In the genomic region with DNA sequence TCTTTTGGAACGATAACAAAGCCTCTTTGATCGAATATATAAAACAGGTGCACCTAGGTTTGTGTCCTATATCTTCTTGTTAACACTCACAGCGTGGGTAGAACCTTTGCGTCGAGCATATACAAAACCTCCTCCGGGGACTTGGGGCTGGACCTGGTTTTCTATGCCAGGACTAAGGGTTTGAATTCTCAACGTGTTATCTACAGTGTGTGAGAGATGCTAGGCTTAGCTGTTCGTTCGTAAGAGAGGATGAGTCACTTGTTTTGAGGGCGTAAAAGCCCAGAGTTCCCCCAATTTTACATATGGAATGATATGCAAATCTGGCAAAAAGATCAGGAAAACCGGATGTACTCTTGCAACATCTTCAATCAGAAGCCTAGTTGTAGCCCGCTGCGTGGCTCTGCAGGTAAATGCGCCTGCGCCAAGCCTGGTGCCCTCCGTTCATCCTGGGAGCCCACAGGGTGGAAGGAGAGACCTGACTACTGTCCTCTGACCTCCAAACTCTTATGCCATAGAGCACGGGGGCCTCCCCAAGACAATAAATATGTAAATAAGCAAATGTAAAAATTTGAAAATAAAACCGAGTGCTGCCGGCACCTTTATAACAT, we compare ENCODE assay signal across 9 mouse cellular contexts. TPM values are rescaled to one million over a fixed set of nuclear protein-coding genes. Genes with fewer than 3 reads are reported as not detected.
DNase-seq lines count a peak whose midpoint lies in the region; ATAC-seq and TF ChIP-seq lines count a peak whose summit lies in the region.
"Had no signal": no experiment of that assay in that cellular context is flagged by ENCODE, and none has a peak within 500 bp of the region (broad histone marks: within the 10 kb centered on the region; RNA-seq: fewer than 3 reads in every experiment).

No protein-coding gene starts in this region.

- TF ChIP-seq POLR2A in cortical plate, adult 2 months (IDR thresholded peaks at IDR 0.05; ENCODE audit: extremely low read depth, insufficient read depth, low read length): no peak

- no peak for TF ChIP-seq CTCF in cortical plate, adult 2 months (IDR thresholded peaks at IDR 0.05; ENCODE audit: extremely low read depth, insufficient read depth, low read length)

- peaks cover 19% of the 10 kb centered on the region for H3K4me1 ChIP-seq in megakaryocyte, embryonic 14.5 days
- H3K4me1 ChIP-seq in cortical plate, adult 2 months (ENCODE audit: control insufficient read depth, insufficient read depth, low read length): no peaks in the 10 kb centered on the region
- H3K4me1 ChIP-seq in hindbrain, embryonic 10.5 days (replicated peaks): peaks cover 10% of the 10 kb centered on the region; the same call in 1 of the 2 replicates
- no peaks in the 10 kb centered on the region for H3K4me1 ChIP-seq in neural tube, embryonic 14.5 days (ENCODE audit: control insufficient read depth, insufficient read depth, low read length)

- peaks cover 5% of the 10 kb centered on the region; the same call in 1 of the 2 replicates for H3K9me3 ChIP-seq in megakaryocyte, embryonic 14.5 days
- H3K9me3 ChIP-seq in hindbrain, embryonic 10.5 days: no peaks in the 10 kb centered on the region
- H3K9me3 ChIP-seq in neural tube, embryonic 14.5 days (ENCODE audit: control insufficient read depth, low read length): no peaks in the 10 kb centered on the region

- H3K36me3 ChIP-seq in megakaryocyte, embryonic 14.5 days (replicated peaks; ENCODE audit: low read length): no peaks in the 10 kb centered on the region
- no peaks in the 10 kb centered on the region for H3K36me3 ChIP-seq in hindbrain, embryonic 10.5 days
- no peaks in the 10 kb centered on the region for H3K36me3 ChIP-seq in neural tube, embryonic 14.5 days (ENCODE audit: control insufficient read depth, insufficient read depth, low read length)

- peak overlapping the region; percentile 57 for H3K4me3 ChIP-seq in megakaryocyte, embryonic 14.5 days (replicated peaks)
- H3K4me3 ChIP-seq in cortical plate, adult 2 months (ENCODE audit: insufficient read depth, low read length): peak overlapping the region; percentile 25
- peak overlapping the region; percentile 49 for H3K4me3 ChIP-seq in hindbrain, embryonic 10.5 days
- peak overlapping the region; percentile 22 for H3K4me3 ChIP-seq in neural tube, embryonic 14.5 days (ENCODE audit: low read depth, low read length)
- H3K4me3 ChIP-seq: myocyte had no signal

- peaks cover 20% of the 10 kb centered on the region for H3K27me3 ChIP-seq in megakaryocyte, embryonic 14.5 days (replicated peaks)
- H3K27me3 ChIP-seq in hindbrain, embryonic 10.5 days (ENCODE audit: insufficient read depth, poor library complexity, severe bottlenecking): no peaks in the 10 kb centered on the region
- no peaks in the 10 kb centered on the region for H3K27me3 ChIP-seq in neural tube, embryonic 14.5 days (ENCODE audit: control insufficient read depth, insufficient read depth, low read length)

- ATAC-seq in megakaryocyte, adult 5-6 weeks (ENCODE audit: poor library complexity, severe bottlenecking): no peak
- ATAC-seq in neural tube, embryonic 14.5 days (ENCODE audit: low read depth): peak; percentile 66

- H3K4me2 ChIP-seq in neural tube, embryonic 14.5 days (ENCODE audit: low read depth, low read length): peak overlapping the region; percentile 52

- H3K9ac ChIP-seq in neural tube, embryonic 14.5 days (replicated peaks; ENCODE audit: low read depth, low read length): peak overlapping the region; percentile 1

- peak overlapping the region; percentile 65; the same call in 1 of the 2 replicates for H3K27ac ChIP-seq in cortical plate, adult 2 months (ENCODE audit: insufficient read depth, low read length)
- H3K27ac ChIP-seq in hindbrain, embryonic 10.5 days: peak overlapping the region; percentile 56; the same call in 1 of the 2 replicates
- H3K27ac ChIP-seq in neural tube, embryonic 14.5 days (ENCODE audit: low read depth, low read length): peak overlapping the region; percentile 75

- DNase-seq in hindbrain, embryonic 10.5 days (ENCODE audit: low spot score): peak; percentile 22
- peak; percentile 60 to 65 for DNase-seq in left cerebral cortex, adult 8-10 months (ENCODE audit: low spot score in 2 of 2)
- no peak for DNase-seq in c-Kit-positive CD71-positive TER-119-positive erythroid progenitor cells, embryonic 14.5 days (ENCODE audit: low spot score)
- no peak for DNase-seq in spleen, adult 18-20 months

- 36% methylated on average over 19 of the region's 19 CpGs for WGBS in hindbrain, embryonic 10.5 days
- WGBS in neural tube, embryonic 14.5 days: 34% methylated on average over 19 of the region's 19 CpGs

RNA-seq across cellular contexts. Expression of a gene that starts 34.4 kb away (rescaled TPM):
- 39.9 and 41.8 TPM in 2 replicates for polyA plus RNA-seq in megakaryocyte, embryonic 14.5 days (2012; ENCODE audit: insufficient read depth, low replicate concordance)
- total RNA-seq in megakaryocyte, adult 5-6 weeks (2015): 86.3 and 89.1 TPM in 2 replicates
- 80.3 and 117 TPM in 2 replicates for total RNA-seq in megakaryocyte, adult 5-6 weeks (2017)
- 61.6 and 65.1 TPM in 2 replicates for polyA plus RNA-seq in cortical plate, adult 2 months (2012; rRNA removed)
- 63.4 and 67.5 TPM in 2 replicates for polyA plus RNA-seq in hindbrain, embryonic 10.5 days (2016; fragmentation: Nextera tagmentation; extraction: Ambion mirVana)
- total RNA-seq in left cerebral cortex, adult 8-10 months (2022): 10 to 100 TPM; 44.9 to 54.3 (median 51.9) TPM
- 57.9 and 63.5 TPM in 2 replicates for polyA plus RNA-seq in neural tube, embryonic 14.5 days (2014; fragmentation: Nextera tagmentation; extraction: Ambion mirVana)

RNA-seq across cellular contexts. Expression of a gene that starts 46.8 kb away (rescaled TPM):
- polyA plus RNA-seq in megakaryocyte, embryonic 14.5 days (2012; ENCODE audit: insufficient read depth, low replicate concordance): 0.31 TPM in 1 of 2 replicates, not detected in the other
- total RNA-seq in megakaryocyte, adult 5-6 weeks (2015): 0.38 TPM in 1 of 2 replicates, not detected in the other
- not detected in 2 replicates for total RNA-seq in megakaryocyte, adult 5-6 weeks (2017)
- 6.6 and 8.0 TPM in 2 replicates for polyA plus RNA-seq in cortical plate, adult 2 months (2012; rRNA removed)
- polyA plus RNA-seq in hindbrain, embryonic 10.5 days (2016; fragmentation: Nextera tagmentation; extraction: Ambion mirVana): 5.9 and 6.0 TPM in 2 replicates
- 1 to 10 TPM; 7.6 to 8.4 (median 8.1) TPM for total RNA-seq in left cerebral cortex, adult 8-10 months (2022)
- 4.2 and 4.4 TPM in 2 replicates for polyA plus RNA-seq in neural tube, embryonic 14.5 days (2014; fragmentation: Nextera tagmentation; extraction: Ambion mirVana)

Comparison
In these comparisons a context has a peak if more than half of its experiments do, and no peak if none do; other contexts are left out.
1. DNase-seq: peak in hindbrain, embryonic 10.5 days (single experiment) and left cerebral cortex, adult 8-10 months (2 of 2); none in c-Kit-positive CD71-positive TER-119-positive erythroid progenitor cells, embryonic 14.5 days (single experiment) and spleen, adult 18-20 months (0 of 2).
2. Peak in every context shown above with its lines, with median percentiles within 50 percentile points of each other: H3K4me3 ChIP-seq and H3K27ac ChIP-seq.